Mouse (Mus musculus): Measurements from ENCODE around the gene Gpr18. TPM values are rescaled to one million over a fixed set of nuclear protein-coding genes. Genes with fewer than 3 reads are reported as not detected.

Gpr18 gene
- total and polyA plus RNA-seq, 3 experiments: 0.12 to 0.38 TPM; not detected in 1

DNA sequence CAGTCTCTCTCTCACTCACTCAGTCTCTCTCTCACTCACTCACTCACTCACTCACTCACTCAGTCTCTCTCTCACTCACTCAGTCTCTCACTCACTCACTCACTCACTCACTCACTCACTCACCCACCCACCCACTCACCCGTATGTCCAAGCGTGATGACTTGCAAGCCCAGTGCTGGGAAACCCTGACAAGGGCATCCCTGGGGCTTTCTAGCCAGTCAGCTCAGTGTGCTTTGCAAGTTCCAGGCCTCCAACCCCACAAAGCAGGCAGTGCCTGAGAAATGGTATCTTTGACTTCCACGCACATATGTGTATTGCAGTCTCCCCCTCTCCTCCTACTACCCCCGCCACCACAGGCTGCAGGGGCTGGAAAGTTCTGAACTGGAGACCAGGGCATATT, 6.4 kb upstream of the Gpr18 start:
- no peak for DNase-seq

DNA sequence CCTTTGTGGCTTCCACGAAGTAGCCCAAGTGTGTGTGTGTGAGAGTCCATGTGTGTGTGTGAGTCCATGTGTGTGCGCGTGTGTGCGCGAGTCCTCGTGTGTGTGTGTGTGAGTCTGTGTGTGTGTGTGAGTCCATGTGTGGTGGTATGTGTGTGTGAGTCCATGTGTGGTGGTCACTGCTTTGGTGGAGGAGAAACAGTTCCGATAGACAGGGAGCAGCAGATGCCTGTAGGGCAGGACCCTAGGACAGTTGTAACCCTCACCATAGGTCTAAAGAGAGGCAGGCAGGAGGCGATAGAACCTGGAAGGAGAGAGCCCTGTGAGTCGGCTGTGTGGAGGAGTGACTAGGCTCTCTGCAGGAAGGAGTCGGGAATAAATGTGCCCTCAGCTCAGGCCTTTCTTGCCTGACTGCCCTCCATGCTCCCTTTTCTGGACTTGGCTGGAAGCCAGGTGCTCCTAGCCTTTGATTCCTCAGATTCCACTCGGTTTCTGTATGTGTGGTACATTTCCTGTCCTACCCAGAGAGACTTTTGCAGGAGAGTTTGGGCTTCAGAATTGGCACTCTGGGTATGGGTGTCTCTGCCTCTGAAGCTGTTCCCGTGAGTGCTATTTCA, 5.0 kb upstream of the Gpr18 start:
- peak; percentile 23 for DNase-seq

DNA sequence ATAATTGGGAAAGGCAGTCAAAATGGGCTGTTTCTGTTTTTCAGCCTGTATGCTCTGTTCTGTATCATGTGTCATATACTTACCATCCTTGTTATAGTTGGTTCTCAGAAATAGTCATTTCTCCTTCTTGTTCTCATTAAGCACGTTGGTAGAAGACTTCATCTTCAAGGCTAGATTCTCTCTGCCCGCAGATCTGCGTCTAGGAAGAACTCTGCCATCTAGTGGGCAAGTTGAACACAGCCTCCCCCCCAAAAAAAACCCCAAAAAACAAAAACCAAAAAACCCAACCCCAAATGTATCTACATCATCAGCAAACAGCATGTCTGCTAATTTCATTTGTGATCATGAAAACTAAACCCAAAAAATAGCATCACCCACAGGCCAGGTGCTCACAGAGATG, 4.2 kb upstream of the Gpr18 start:
- DNase-seq: no peak

DNA sequence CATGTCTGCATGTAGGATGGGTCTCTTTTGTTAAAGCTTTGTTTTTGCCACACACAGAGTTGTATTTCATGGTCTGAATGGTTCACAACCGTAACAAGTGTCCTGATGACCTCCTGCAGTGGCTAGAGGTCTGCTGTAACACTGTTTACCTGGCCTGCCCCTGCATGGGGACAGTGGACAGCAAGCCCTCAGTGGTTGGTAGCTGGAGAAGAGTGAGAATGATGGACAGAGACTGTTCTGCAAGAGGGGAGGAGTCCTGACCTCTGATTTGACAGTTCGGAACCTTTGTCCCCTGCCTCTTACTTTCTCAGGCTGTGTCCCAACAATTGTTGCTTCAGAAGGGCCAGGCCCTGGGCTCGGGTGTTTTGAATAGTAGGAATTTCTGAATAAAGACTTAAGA, 2.7 kb upstream of the Gpr18 start:
- DNase-seq: no peak

DNA sequence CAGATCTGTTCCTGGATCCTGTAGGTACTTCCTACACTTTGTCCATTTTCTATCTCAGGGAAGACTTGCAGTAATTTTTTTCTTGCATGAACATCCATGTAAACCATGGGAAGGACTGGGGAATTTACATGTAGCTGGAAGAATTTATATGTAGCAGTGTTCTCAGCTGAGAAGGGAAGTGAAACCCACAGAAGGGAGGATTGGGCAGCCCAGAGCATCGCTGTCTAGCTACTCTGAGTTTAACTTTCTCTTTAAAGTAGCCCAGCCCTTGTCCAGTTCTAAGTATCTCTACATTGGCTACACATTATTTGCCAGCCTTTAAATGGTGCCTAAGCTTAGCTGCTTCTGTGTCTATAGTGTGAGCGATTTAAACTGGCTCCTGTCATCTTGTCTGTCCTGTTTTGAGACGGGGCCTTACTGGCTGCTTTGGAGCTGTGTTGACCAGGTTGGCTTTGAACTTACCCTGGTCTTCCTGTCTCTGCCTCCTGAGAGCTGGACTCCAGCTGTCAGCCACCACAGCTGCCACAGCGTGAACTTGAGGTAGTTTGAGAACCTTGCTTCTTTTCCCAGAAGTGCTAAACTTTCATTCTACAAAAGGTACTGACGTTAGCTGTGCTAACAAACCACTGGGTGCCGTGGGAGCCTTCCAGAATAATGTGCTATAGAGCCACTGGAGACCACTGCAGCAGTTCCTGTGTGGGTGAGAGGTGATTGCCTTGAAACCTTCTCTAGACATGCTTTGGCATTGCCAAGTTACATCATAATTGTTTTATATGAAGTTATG, 922 bp upstream of the Gpr18 start:
- DNase-seq: no peak

DNA sequence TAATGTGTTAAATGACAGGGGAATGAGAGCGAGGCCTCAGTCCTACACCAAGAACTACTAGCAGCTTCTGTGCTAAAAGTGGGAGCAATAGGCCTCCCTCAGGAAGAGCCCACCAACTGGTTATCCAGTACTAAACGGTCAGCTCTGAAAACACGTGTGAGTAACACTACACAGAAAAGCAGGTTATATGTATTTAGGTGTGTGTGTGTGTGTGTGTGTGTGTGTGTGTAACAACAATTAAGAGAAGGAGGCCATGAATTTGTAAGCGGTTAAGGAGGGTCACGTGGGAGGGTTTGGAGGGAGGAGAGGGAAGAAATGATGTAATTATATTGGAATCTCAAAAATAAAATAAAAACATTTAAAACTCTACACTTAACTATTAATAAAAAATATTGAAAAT, 438 bp downstream of the Gpr18 start:
- no peak for DNase-seq

DNA sequence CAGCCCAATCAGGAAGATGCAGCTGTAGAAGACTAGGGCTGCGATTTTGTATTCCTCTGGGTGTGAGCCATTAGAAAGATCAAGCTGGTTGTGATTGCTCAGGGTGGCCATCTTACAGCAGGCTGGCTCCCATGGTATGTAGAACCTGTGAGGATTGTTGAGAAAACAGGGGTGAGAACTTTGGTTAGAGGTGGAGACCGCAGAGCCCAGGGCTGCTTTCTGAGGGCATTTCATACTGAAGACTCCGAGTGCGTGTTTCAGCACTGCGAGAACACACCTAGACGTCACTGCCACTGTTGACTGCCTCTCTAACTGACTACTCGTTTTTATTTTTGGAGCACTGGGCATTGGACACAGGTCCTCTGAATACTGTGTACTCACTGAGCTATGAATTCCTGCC, 3.1 kb downstream of the Gpr18 start:
- DNase-seq: no peak

DNA sequence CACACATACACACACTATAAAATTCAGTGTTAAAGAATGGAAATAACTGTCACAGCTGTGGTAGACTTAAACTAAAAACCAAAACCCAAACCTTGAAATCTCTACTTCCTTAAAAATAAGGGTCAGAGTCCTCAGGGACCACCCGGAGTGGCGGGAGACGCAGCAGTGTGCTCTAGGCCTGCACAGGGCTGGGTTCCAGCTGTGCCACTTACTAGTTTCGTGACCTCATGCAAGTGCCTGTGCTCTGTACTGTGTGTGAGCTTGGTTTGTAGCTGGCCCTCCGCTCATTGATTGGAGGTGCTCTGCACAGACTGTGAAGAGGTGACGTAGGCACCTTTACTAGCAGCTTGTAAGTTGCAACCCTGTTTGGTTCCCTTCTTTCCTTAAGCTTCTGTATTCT, 5.7 kb downstream of the Gpr18 start:
- no peak for DNase-seq

DNA sequence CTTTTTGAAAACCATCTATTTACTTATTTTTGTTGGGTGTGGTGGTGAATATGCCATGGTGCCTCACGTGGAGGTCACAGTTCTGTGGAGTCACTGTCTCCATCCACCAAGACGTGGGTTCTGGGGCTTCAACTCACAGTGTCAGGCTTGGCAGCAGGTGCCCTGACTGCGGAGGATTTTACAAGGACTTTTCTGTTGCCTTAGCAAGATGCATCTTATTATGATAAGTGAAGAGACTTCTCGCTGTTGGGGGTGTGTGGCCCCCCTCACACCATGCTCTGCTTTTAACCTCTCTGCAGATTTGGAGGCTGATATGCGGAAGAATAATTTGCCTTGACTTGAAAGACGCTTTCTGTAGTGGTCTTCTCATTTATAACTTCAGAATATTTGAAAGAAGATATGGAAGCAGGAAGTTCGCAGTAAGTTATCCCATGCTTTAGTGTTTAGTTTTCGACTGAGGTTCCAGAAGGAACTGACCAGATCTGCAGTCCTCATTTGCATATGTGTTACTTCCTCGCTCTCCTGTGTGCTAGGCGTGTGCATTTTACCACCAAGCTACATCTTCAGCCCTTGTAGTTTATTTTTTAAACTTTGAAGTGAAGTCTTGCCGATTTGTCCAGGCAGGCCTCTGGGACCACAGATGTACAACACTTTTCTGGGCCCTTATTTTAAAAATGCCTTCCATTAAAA, 8.4 kb downstream of the Gpr18 start:
- DNase-seq: no peak

DNA sequence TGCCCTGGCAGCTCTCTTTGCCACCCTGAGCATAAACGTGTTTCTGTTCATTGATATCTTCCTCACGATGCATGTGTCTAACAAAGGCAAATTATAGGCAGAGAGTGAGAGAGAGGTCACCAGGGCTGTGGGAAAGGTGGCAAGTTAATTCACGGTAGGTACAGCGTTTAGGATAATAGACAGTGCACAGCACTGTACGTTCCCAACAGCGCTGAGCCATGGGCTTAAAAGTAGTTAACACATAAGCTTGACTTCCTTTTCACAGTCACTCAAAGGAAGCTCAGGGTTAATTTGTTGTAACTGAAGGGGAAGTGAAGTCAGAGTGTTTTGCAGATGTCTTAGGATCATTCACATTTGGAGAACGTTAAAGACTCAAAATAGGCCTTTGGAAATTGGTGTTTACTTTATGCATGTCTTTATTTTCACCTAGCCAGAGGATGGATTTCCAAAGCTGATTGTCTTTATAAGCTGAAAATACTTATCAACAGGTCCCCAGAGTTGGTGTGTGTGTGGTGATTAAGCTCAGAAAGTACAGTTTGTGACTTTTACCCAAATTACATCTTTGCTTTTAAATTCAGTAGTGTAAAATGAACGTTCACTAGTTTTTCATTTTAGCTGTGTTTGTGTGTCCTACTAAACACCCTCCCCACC, 9.1 kb downstream of the Gpr18 start:
- DNase-seq: no peak

DNA sequence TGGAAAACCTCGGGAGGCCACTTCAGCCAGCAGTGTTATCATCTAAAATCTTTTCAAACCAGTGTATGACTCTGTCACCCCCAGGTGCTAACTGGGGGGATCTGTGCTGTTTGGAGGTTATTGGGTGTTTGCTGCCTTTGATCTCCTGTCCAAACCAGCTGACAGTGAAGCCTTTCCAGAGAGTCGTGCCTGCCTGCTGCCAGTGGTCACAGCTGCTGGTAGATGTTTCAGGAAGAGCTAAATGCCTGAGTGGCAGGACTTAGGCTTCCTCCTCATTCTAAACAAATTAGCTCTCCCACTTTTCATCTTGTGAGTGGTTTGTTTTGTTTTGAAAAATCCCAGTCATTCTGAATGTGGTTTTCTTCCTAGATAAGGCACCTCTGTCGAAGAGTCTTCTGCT, 10.8 kb downstream of the Gpr18 start:
- DNase-seq: no peak

DNA sequence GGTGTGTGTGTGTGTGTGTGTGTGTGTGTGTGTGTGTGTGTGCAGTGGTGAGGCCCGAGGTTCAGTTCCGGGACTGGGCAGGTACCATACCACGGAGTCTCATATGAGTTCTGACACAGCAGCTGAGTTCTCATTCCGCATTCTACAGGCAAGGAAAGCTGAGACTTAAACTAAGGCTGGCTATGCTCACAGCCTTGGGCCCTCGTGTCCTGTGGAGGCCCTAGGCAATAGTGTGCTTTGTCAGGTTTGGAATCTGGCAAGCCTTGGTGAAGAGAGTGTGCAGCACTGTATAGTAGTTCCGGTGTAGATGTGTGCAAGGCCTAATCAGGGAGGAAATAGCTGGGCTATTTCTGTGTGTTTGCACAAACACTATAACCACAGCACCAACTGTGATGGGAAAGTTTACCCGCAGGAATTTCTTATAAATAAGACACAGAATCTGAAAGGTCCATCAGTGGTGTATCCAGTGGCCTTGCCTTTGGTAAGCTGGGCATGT, 12.2 kb downstream of the Gpr18 start:
- no peak for DNase-seq

DNA sequence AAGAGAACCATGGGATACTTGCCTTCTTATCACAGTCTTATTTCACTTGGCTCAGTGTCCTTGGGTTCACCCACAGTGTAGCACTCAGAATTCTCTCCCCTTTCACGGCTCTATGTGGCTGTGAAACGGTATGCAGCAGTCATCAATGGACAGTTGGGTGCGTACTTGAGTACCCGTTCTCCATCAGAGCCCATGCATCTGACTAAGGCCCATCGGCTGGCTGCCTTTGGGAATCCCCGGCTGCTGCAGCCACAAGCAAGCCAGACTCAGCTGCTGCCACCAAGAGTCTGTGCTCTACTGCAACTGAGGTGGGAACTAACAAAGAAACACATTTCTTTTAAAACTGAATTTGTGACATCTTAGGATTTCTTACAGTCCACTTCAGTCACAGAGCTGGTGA, 14.1 kb downstream of the Gpr18 start:
- DNase-seq: no peak

DNA sequence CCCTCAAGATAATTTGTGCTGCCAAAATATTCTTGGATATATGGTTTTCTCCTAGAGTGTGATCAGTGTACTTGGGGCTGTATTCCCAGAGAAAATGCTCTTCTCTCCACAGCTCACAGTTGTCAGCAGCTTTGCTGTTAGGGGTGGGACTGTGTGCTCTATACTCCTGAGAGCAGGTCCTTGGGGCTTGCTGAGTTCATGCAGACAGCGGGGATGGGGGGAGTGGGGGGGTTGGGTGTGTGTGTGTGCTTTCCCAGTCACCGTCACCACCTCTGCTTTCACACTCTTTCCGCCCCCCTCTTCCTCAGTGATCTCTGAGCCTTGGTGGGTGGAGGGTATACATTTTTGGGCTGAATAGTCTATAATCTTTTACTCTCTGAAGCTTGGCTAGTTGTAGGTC, 16.5 kb downstream of the Gpr18 start:
- DNase-seq: no peak

DNA sequence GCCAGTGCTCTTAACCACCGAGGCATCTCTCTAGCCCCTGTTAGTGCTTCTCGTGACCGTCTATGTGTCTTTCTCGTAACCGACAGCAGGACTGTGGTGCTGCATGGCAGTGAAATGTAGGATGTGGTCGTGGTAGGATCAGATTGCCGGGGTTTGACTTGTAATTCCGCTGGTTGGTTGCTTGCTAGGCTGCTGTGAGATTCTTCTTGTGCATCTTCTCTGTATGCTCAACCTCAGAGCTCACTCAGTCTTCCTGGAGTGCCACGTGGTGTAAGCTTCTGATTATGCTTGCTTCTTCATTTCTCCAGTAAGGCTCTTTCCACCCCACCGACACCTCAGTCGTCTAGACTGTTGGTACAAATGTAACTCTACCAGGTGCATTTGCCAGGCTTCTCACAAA, 17.1 kb downstream of the Gpr18 start:
- no peak for DNase-seq

DNA sequence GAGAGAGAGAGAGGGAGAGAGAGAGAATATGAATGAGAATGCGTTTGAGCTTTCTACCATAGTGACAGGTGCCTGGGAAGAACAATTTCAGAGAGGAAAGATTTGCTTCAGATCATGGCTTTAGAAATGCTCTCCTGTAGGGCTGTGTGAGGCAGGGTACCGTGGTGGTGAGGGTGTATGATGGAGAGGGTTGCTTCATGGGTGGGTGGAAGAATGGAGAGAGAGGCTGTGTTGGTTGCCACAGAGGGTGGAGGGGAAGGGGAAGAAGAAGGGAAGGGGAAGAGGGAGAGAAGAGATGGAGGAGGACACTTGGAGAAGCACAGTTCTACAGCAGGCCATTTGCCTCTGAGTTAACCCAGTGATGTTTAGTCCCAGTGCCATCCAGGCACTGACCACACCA, 17.8 kb downstream of the Gpr18 start:
- DNase-seq: no peak

DNA sequence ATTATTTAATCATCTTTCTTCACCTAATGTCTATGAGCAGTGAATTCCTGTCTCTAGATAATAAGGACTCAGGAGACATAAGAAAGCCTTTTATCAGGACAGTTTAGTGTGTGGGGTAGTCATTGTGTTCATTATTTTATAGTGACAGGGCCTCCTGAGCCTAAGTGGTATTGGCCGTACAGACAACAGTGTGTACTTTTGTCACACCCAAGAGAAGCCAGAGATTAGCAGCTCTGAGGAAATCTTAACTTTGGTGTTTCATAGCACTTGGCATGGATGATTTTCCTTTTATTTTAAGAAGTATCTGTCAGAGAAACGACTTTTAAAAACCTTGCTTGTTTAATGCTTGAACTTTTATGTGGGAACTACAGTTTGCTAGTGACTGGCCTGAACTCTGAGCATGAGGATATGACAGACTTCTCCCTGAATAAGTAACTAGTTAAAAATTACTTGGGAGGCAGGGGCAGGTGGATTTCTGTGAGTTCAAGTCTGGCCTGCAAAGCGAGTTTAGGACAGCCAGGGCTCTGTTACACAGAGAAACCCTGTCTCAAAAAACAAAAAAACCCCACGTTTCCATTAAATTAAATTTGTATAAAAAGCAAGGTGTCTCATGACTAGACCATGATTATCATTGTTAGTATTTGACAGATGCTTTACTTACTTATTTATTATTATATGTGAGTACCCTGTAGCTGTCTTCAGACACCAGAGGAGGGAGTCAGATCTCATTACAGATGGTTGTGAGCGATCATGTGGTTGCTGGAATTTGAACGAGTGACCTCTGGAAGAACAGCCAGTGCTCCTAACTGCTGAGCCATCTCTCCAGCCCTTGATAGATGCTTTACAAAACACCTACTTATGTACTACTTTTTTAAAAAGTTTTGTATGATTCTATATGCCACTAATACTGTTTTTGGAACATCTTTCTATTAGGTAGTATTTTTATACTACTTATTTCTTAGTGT, 19.2 kb downstream of the Gpr18 start:
- no peak for DNase-seq

DNA sequence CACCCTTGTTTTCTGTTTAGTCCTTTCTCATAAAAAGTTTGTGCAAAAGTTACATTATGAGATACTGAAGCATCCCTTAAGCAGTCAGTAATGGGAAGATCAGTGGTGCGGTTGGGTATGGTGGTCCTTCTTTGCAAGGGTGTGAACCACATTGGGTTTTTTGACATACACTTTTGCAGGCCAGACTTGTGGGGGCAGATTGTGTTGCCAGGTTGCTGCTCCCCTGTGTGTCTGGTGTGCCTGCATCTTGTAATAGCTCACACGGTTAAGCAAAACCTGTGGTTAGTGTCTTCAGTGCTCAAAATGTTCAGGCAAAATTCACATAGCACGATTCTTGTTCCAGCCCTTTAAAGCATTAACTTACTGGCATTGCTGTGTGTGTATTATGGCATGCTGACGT, 20.3 kb downstream of the Gpr18 start:
- DNase-seq: no peak

DNA sequence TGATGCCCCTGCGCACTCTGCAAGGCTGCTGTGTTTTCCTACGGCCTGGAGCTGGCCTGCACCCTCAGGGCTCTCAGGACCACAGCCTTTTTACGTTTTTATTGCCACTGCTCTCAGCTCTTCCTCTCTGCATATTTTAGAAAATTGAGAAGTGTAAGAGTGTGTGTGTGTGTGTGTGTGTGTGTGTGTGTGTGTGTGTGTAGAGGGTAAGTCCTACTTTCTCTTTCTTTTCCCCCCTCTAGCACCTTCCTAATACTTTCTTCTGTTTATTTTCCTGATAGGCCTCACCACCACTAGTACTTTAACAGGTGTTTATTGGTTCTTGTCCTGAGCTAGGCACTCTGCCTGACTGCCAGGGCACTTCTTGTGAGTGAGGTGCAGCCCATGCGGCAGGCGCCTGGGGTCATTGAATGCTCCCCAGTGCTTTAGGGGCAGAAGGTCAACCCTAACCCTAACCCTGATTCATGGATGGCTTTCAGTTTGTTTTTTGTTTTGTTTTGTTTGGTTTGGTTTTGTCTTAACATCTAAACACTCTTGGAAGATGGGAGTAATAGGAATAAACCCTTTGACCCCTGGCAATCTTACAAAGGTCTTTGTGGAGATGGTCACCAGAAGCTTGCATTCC, 21.0 kb downstream of the Gpr18 start:
- DNase-seq: no peak

DNA sequence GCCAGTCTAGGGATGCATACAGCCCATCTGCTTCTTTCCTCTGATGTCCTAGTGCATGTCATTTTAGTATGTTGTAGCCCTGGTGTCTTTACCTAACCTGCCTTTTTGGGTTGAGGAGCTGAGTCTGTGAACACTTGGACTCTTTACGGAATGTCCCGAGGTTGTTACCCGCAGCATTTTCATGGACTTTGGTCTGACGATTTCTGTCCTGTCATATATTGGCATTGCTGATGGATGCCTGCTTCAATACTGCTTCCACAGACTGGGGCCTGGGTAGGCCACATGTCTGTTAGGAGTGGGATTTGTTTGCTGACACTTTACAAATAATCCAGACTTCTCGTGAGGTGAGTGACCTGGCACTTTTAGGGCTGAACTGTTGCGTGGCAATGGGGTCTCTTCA, 21.8 kb downstream of the Gpr18 start:
- no peak for DNase-seq

DNA sequence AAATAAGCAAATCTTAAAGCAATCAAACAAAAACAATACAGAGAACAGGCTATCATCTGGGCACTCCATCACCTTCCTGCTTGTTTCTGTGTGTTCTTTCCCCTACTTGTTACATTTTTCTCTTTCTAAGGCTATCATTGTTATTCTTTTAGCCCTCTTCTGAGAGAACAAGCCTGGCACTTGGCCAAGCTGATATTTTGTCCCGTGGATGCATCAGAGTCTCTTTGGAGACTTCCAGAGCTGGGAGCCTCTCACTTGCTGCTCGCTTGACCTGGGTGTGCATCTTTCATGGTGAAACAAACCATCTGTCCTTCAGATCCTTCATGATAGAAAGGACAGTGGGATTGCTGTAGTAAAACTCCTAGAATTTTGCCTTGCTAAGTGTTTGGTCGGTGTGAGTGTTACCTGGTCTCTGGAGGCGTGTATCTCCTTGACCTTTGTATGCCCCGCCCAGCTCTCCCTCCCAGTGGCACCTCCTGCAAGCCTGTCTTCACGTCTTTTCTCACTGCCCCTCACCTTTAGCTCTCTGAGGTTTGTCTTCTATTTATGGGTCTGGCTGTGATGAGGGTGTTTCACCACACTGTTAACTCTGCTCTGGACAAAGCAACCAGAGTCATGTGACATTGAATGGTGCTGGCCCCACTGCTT, 31.3 kb downstream of the Gpr18 start:
- no peak for DNase-seq

Data from adrenal gland, adult 2 months (tissue).